In the genomic region with DNA sequence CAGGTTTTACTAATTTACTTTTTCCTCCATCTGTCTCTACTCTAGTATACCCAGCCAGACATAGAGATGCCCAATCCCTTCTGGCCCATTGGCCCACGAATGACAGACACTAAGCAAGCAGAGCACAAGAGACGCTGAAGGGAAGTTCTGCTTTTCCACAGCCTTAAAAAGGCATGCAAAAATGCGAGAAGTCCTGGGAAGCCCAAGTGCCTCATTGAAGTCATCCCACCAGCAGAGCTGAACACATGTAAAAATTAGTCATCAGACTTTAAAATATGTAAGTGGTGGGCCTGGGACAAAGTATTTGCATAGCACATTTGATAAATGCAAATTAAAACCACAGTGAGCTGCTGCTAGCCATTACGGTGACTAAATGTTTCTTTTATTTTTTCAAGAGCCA, we compare ENCODE assay signal across 13 mouse cellular contexts.
DNase-seq lines count a peak whose midpoint lies in the region; ATAC-seq lines count a peak whose summit lies in the region.
"Had no signal": no experiment of that assay in that cellular context is flagged by ENCODE, and none has a peak within 500 bp of the region (broad histone marks: within the 10 kb centered on the region; RNA-seq: fewer than 3 reads in every experiment).

No protein-coding gene starts in this region.

- DNase-seq in left cerebral cortex, adult 18-20 months (ENCODE audit: low spot score in 2 of 2): peak; percentile 12 to 36
- no peak for DNase-seq in left cerebral cortex, adult 11 months (ENCODE audit: low spot score)
- peak; percentile 63 for DNase-seq in layer of hippocampus, adult 9-11 months
- DNase-seq in telencephalon, adult 2 months (ENCODE audit: low read depth, low spot score): peak; percentile 55
- no peak for DNase-seq in lung, postnatal 25 days (ENCODE audit: low spot score)
- no peak for DNase-seq in cerebellum, adult 11-12 months
- DNase-seq: cerebellum, adult 11 months; heart, adult 2 months; heart, postnatal 10 days; liver, embryonic 13.5 days had no signal

- ATAC-seq in frontal cortex, adult (ENCODE audit: low TSS enrichment): peak; percentile 98
- ATAC-seq: intestine, embryonic 16.5 days; lung, postnatal 0 days had no signal

Comparison
In these comparisons a context has a peak if more than half of its experiments do, and no peak if none do; other contexts are left out.
1. DNase-seq: peak in left cerebral cortex, adult 18-20 months (2 of 2), layer of hippocampus, adult 9-11 months (single experiment) and telencephalon, adult 2 months (single experiment); none in left cerebral cortex, adult 11 months (single experiment), lung, postnatal 25 days (single experiment) and cerebellum, adult 11-12 months (single experiment).